Mouse (Mus musculus): Measurements from ENCODE around the gene Arrdc5. TPM values are rescaled to one million over a fixed set of nuclear protein-coding genes. Genes with fewer than 3 reads are reported as not detected.
A peak's percentile ranks its signal among the peaks of the same experiment; 100 is the strongest.
"Not testable (repeated sequence)": the region's sequence is repeated elsewhere in the genome, so short reads cannot be mapped to it uniquely, and the experiment has no call there.

The Arrdc5 gene
- polyA plus RNA-seq, 1 experiment from 2014 or later = not detected

- ATAC-seq (ENCODE audit: low read depth) = peak; percentile 66
- H3K4me3 ChIP-seq (ENCODE audit: low read length) = no peak overlapping the region
- no peaks in the 10 kb centered on the region for H3K9me3 ChIP-seq (ENCODE audit: control insufficient read depth, low read length)
- no peak overlapping the region for H3K9ac ChIP-seq (ENCODE audit: low read length)
- H3K27me3 ChIP-seq (ENCODE audit: control insufficient read depth, insufficient read depth, low read depth, low read length) = no peaks in the 10 kb centered on the region
- peaks cover 10% of the 10 kb centered on the region; the same call in 1 of the 2 replicates for H3K4me1 ChIP-seq (replicated peaks; ENCODE audit: control insufficient read depth, insufficient read depth, low read length)
- no peak overlapping the region for H3K27ac ChIP-seq (ENCODE audit: low read length)
- peaks cover 19% of the 10 kb centered on the region for H3K36me3 ChIP-seq (ENCODE audit: control insufficient read depth, insufficient read depth, low read length)
- WGBS = 16% methylated on average over 8 of the region's 8 CpGs
- no peak overlapping the region for H3K4me2 ChIP-seq (ENCODE audit: low read depth, low read length)
These were observed 36.1 kb downstream of the Arrdc5 start for GRCm38 (mm10) chr17:56264020-56264419.

DNA sequence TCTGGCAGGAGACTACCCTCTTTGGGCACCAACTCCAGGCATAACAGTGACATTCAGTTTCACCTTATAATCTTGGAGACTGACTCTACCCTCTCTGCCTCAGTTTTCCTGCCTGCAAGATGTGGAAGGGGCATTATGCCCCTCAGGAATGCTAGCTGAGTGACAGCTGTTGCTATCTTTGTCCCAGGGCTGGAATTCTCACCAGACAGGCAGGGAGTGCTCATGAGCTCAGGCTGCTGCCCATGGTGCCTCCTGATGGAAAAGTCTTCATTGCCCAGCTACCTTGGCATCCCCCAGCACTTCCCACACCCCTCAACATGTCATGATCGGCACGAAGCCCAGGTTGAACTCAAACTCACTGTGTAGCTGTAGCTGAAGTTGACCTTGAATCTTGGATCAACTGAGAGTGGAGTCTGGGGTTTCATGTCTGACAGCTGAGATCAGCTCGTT lies 37.4 kb downstream of the Arrdc5 start:
- 88% methylated on average over 3 of the region's 3 CpGs for WGBS
- peaks cover 18% of the 10 kb centered on the region for H3K4me1 ChIP-seq (replicated peaks; ENCODE audit: control insufficient read depth, insufficient read depth, low read length)
- H3K9me3 ChIP-seq (ENCODE audit: control insufficient read depth, low read length) = no peaks in the 10 kb centered on the region
- H3K27ac ChIP-seq (ENCODE audit: low read length) = no peak overlapping the region
- no peak overlapping the region for H3K4me3 ChIP-seq (ENCODE audit: low read length)
- H3K36me3 ChIP-seq (ENCODE audit: control insufficient read depth, insufficient read depth, low read length) = peaks cover 22% of the 10 kb centered on the region
- H3K4me2 ChIP-seq (ENCODE audit: low read depth, low read length) = no peak overlapping the region
- no peaks in the 10 kb centered on the region for H3K27me3 ChIP-seq (ENCODE audit: control insufficient read depth, insufficient read depth, low read depth, low read length)
- H3K9ac ChIP-seq (ENCODE audit: low read length) = no peak overlapping the region
- ATAC-seq (ENCODE audit: low read depth) = no peak

GRCm38 (mm10) chr17:56261166-56261565 lies 38.9 kb downstream of the Arrdc5 start:
- no peaks in the 10 kb centered on the region for H3K27me3 ChIP-seq (ENCODE audit: control insufficient read depth, insufficient read depth, low read depth, low read length)
- WGBS = 77% methylated on average over 3 of the region's 3 CpGs
- H3K4me3 ChIP-seq (ENCODE audit: low read length) = no peak overlapping the region
- ATAC-seq (ENCODE audit: low read depth) = no peak
- peaks cover 21% of the 10 kb centered on the region for H3K4me1 ChIP-seq (replicated peaks; ENCODE audit: control insufficient read depth, insufficient read depth, low read length)
- no peak overlapping the region for H3K9ac ChIP-seq (ENCODE audit: low read length)
- no peaks in the 10 kb centered on the region for H3K9me3 ChIP-seq (ENCODE audit: control insufficient read depth, low read length)
- peaks cover 22% of the 10 kb centered on the region for H3K36me3 ChIP-seq (ENCODE audit: control insufficient read depth, insufficient read depth, low read length)
- H3K4me2 ChIP-seq (ENCODE audit: low read depth, low read length) = no peak overlapping the region
- no peak overlapping the region for H3K27ac ChIP-seq (ENCODE audit: low read length)

DNA sequence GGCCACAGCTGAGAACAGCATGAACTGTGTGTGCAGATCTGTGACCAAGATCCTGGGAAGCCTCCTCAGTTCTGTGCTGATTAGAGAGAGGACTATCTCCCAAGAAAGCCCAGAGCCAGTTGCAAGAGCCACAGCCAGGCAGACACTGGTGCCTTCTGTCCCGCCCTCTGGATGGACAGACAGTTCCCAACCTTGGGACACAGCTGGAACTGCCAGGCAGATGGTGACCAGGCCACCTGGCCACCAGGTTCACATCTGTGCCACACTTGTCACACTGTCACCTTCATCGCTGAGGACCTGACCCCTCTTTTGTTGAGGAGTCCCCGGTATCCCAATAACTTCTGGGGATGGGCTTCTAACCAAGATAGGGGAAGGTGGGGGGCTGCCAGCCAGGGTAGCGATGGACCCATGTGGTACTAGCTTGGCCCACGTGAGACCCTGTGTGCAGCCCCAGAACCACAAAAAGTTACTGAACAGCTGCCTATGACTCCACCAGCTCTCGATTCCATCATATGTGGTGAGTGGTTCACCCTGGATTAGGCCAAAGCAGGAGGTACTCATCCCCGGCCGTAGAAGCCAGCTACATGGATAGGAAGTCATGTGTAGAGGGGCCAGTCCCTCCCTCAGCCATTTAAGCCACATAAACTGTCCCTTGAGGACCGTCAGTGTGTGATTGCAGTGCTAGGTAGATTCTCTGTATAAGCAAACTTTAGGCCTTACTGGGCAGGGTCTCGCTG lies 40.6 kb downstream of the Arrdc5 start:
- H3K4me1 ChIP-seq (replicated peaks; ENCODE audit: control insufficient read depth, insufficient read depth, low read length) = peaks cover 28% of the 10 kb centered on the region
- 86% methylated on average over 10 of the region's 10 CpGs for WGBS
- no peak overlapping the region for H3K4me3 ChIP-seq (ENCODE audit: low read length)
- no peak overlapping the region for H3K4me2 ChIP-seq (ENCODE audit: low read depth, low read length)
- peak overlapping the region; percentile 32; the same call in 1 of the 2 replicates for H3K9ac ChIP-seq (ENCODE audit: low read length)
- no peak for ATAC-seq (ENCODE audit: low read depth)
- H3K27ac ChIP-seq (ENCODE audit: low read length) = no peak overlapping the region
- no peaks in the 10 kb centered on the region for H3K27me3 ChIP-seq (ENCODE audit: control insufficient read depth, insufficient read depth, low read depth, low read length)
- H3K9me3 ChIP-seq (ENCODE audit: control insufficient read depth, low read length) = no peaks in the 10 kb centered on the region
- peaks cover 22% of the 10 kb centered on the region for H3K36me3 ChIP-seq (ENCODE audit: control insufficient read depth, insufficient read depth, low read length)

- not testable (repeated sequence) for H3K4me3 ChIP-seq (ENCODE audit: low read length); H3K27me3 ChIP-seq (ENCODE audit: control insufficient read depth, insufficient read depth, low read depth, low read length); ATAC-seq (ENCODE audit: low read depth); H3K27ac ChIP-seq (ENCODE audit: low read length); H3K4me2 ChIP-seq (ENCODE audit: low read depth, low read length); H3K9me3 ChIP-seq (ENCODE audit: control insufficient read depth, low read length)
- Histone ChIP-seq H3K36me3 (ENCODE audit: control insufficient read depth, insufficient read depth, low read length) (peaks cover 22% of the 10 kb centered on the region), H3K4me1 (replicated peaks; ENCODE audit: control insufficient read depth, insufficient read depth, low read length) (peaks cover 28% of the 10 kb centered on the region), H3K9ac (ENCODE audit: low read length) (peak overlapping the region; percentile 32)
- WGBS = 47% methylated on average over 2 of the region's 2 CpGs
These were observed 41.3 kb downstream of the Arrdc5 start for GRCm38 (mm10) chr17:56258812-56259211.

- not testable (repeated sequence) for H3K27ac ChIP-seq (ENCODE audit: low read length); H3K9ac ChIP-seq (ENCODE audit: low read length); H3K4me2 ChIP-seq (ENCODE audit: low read depth, low read length); H3K4me3 ChIP-seq (ENCODE audit: low read length); H3K27me3 ChIP-seq (ENCODE audit: control insufficient read depth, insufficient read depth, low read depth, low read length); ATAC-seq (ENCODE audit: low read depth); H3K9me3 ChIP-seq (ENCODE audit: control insufficient read depth, low read length)
- Histone ChIP-seq H3K36me3 (ENCODE audit: control insufficient read depth, insufficient read depth, low read length) (peaks cover 22% of the 10 kb centered on the region), H3K4me1 (replicated peaks; ENCODE audit: control insufficient read depth, insufficient read depth, low read length) (peaks cover 28% of the 10 kb centered on the region)
- WGBS = 91% methylated on average over 19 of the region's 19 CpGs
These were observed 41.8 kb downstream of the Arrdc5 start for GRCm38 (mm10) chr17:56258269-56258668.

- Histone ChIP-seq H3K4me1 (replicated peaks; ENCODE audit: control insufficient read depth, insufficient read depth, low read length) (peaks cover 28% of the 10 kb centered on the region), H3K9ac (ENCODE audit: low read length) (peak overlapping the region; percentile 75), H3K4me2 (ENCODE audit: low read depth, low read length) (peak overlapping the region; percentile 90), H3K9me3 (ENCODE audit: control insufficient read depth, low read length) (no peaks in the 10 kb centered on the region), H3K27ac (ENCODE audit: low read length) (no peak overlapping the region; the same call in 1 of the 2 replicates), H3K36me3 (ENCODE audit: control insufficient read depth, insufficient read depth, low read length) (peaks cover 20% of the 10 kb centered on the region), H3K27me3 (ENCODE audit: control insufficient read depth, insufficient read depth, low read depth, low read length) (no peaks in the 10 kb centered on the region), H3K4me3 (ENCODE audit: low read length) (peak overlapping the region; percentile 75)
- no peak for ATAC-seq (ENCODE audit: low read depth)
- WGBS = 6% methylated on average over 55 of the region's 58 CpGs
These were observed 42.7 kb downstream of the Arrdc5 start for GRCm38 (mm10) chr17:56257181-56257894.

GRCm38 (mm10) chr17:56256239-56256881 lies 43.7 kb downstream of the Arrdc5 start, which contains the start of gene Fem1a:
Gene Fem1a (plus strand): TSS chr17:56256810.
- peak within 1 kb of the TSS; percentile 97 for H3K27ac ChIP-seq (ENCODE audit: low read length)
- under 1% methylated on average over 28 of the region's 28 CpGs for WGBS
- H3K27me3 ChIP-seq (ENCODE audit: control insufficient read depth, insufficient read depth, low read depth, low read length) = no peaks in the 10 kb centered on the region
- peak within 1 kb of the TSS; percentile 90 for H3K4me2 ChIP-seq (ENCODE audit: low read depth, low read length)
- peak within 1 kb of the TSS; percentile 75 for H3K9ac ChIP-seq (ENCODE audit: low read length)
- peak; percentile 92 for ATAC-seq (ENCODE audit: low read depth)
- no peaks in the 10 kb centered on the region for H3K9me3 ChIP-seq (ENCODE audit: control insufficient read depth, low read length)
- H3K36me3 ChIP-seq (ENCODE audit: control insufficient read depth, insufficient read depth, low read length) = peaks cover 17% of the 10 kb centered on the region
- H3K4me3 ChIP-seq (ENCODE audit: low read length) = peak within 1 kb of the TSS; percentile 75
- peaks cover 28% of the 10 kb centered on the region for H3K4me1 ChIP-seq (replicated peaks; ENCODE audit: control insufficient read depth, insufficient read depth, low read length)

- Histone ChIP-seq H3K4me1 (replicated peaks; ENCODE audit: control insufficient read depth, insufficient read depth, low read length) (peaks cover 31% of the 10 kb centered on the region), H3K27ac (ENCODE audit: low read length) (peak overlapping the region; percentile 97), H3K36me3 (ENCODE audit: control insufficient read depth, insufficient read depth, low read length) (peaks cover 15% of the 10 kb centered on the region; the same call in 1 of the 2 replicates), H3K9ac (ENCODE audit: low read length) (peak overlapping the region; percentile 65), H3K4me2 (ENCODE audit: low read depth, low read length) (peak overlapping the region; percentile 90), H3K27me3 (ENCODE audit: control insufficient read depth, insufficient read depth, low read depth, low read length) (no peaks in the 10 kb centered on the region), H3K4me3 (ENCODE audit: low read length) (peak overlapping the region; percentile 75), H3K9me3 (ENCODE audit: control insufficient read depth, low read length) (no peaks in the 10 kb centered on the region)
- under 1% methylated on average over 32 of the region's 32 CpGs for WGBS
- ATAC-seq (ENCODE audit: low read depth) = peak; percentile 94
These were observed 44.2 kb downstream of the Arrdc5 start for GRCm38 (mm10) chr17:56255863-56256238.

Data from lung, embryonic 16.5 days (tissue).